Mouse (Mus musculus): Measurements from ENCODE around the gene Kif3c.

- TF ChIP-seq CTCF (IDR thresholded peaks at IDR 0.05; ENCODE audit: control insufficient read depth, insufficient read depth, low read length) = no peak
- no peak for TF ChIP-seq POLR2A (IDR thresholded peaks at IDR 0.05; ENCODE audit: borderline replicate concordance, control insufficient read depth, low read depth, low read length)
Observed at GRCm38 (mm10) chr12:3427891-3428775, 63.2 kb downstream of the Kif3c start.
